Mouse (Mus musculus) macrophage (primary cell): ENCODE results near the gene Nhlh1. TPM values are rescaled to one million over a fixed set of nuclear protein-coding genes. Genes with fewer than 3 reads are reported as not detected.

Experiments used
- H3K27ac ChIP-seq: fragments of 350-480 bp; formaldehyde crosslinking; 2 replicates; pipeline ENCODE4 v1.9.0; 2021
- H3K36me3 ChIP-seq: fragments of 350-480 bp; formaldehyde crosslinking; 2 replicates; pipeline ENCODE4 v1.9.0; 2021; ENCODE audit errors: inconsistent target
- H3K4me3 ChIP-seq: fragments of 350-480 bp; formaldehyde crosslinking; 2 replicates; pipeline ENCODE4 v1.9.0; 2021; ENCODE audit errors: inconsistent target
- H3K79me2 ChIP-seq: fragments of 350-480 bp; formaldehyde crosslinking; 2 replicates; pipeline ENCODE4 v1.9.0; 2021; ENCODE audit errors: inconsistent target
- WGBS: methylation state at CpG from one replicate; pipeline ENCODE4 v1.1.7; 2026; ENCODE audit warnings: inconsistent platforms; ENCODE audit not compliant: missing documents; 5-methylcytosine and 5-hydroxymethylcytosine counted together
- polyA plus RNA-seq: library from polyadenylated mRNA; stranded (reverse); fragments of 250-400 nt; gene quantifications from 3 replicates; pipeline ENCODE4 v1.2.4, GENCODE M21; 2018; ENCODE audit warnings: inconsistent platforms

The Nhlh1 gene
- polyA plus RNA-seq, 1 experiment from 2014 or later, result not detected

GRCm38 (mm10) chr1:172016031-172016430 is 41.3 kb downstream of the Nhlh1 start:
- H3K79me2 ChIP-seq, result no peaks in the 10 kb centered on the region
- 13% methylated on average over 8 of the region's 8 CpGs for WGBS
- no peaks in the 10 kb centered on the region for H3K36me3 ChIP-seq
- H3K4me3 ChIP-seq, result no peak overlapping the region
- no peak overlapping the region for H3K27ac ChIP-seq

GRCm38 (mm10) chr1:172015312-172015939 is 41.9 kb downstream of the Nhlh1 start:
- Histone ChIP-seq H3K4me3 (no peak overlapping the region), H3K27ac (no peak overlapping the region), H3K36me3 (no peaks in the 10 kb centered on the region), H3K79me2 (no peaks in the 10 kb centered on the region)
- 90% methylated on average over 7 of the region's 9 CpGs for WGBS

- H3K27ac ChIP-seq, result no peak overlapping the region
- 94% methylated on average over 9 of the region's 9 CpGs for WGBS
- H3K4me3 ChIP-seq, result no peak overlapping the region
- no peaks in the 10 kb centered on the region for H3K79me2 ChIP-seq
- H3K36me3 ChIP-seq, result no peaks in the 10 kb centered on the region
Observed at GRCm38 (mm10) chr1:172014771-172015170, 42.6 kb downstream of the Nhlh1 start.

- Histone ChIP-seq H3K27ac (no peak overlapping the region), H3K79me2 (no peaks in the 10 kb centered on the region), H3K4me3 (no peak overlapping the region), H3K36me3 (no peaks in the 10 kb centered on the region)
- WGBS, result 40% methylated on average over 5 of the region's 5 CpGs
Observed at GRCm38 (mm10) chr1:172012030-172012429, 45.3 kb downstream of the Nhlh1 start.

GRCm38 (mm10) chr1:172010042-172010824 is 47.1 kb downstream of the Nhlh1 start:
- no peak overlapping the region for H3K4me3 ChIP-seq
- no peaks in the 10 kb centered on the region for H3K79me2 ChIP-seq
- no peaks in the 10 kb centered on the region for H3K36me3 ChIP-seq
- 95% methylated on average over 19 of the region's 20 CpGs for WGBS
- H3K27ac ChIP-seq, result no peak overlapping the region

- H3K36me3 ChIP-seq, result no peaks in the 10 kb centered on the region
- no peak overlapping the region for H3K4me3 ChIP-seq
- no peaks in the 10 kb centered on the region for H3K79me2 ChIP-seq
- no peak overlapping the region for H3K27ac ChIP-seq
- WGBS, result 95% methylated on average over 16 of the region's 21 CpGs
Observed at GRCm38 (mm10) chr1:172009406-172009805, 48.0 kb downstream of the Nhlh1 start.

- Histone ChIP-seq H3K79me2 (no peaks in the 10 kb centered on the region), H3K36me3 (no peaks in the 10 kb centered on the region), H3K4me3 (no peak overlapping the region), H3K27ac (no peak overlapping the region)
- WGBS, result 93% methylated on average over 9 of the region's 9 CpGs
Observed at GRCm38 (mm10) chr1:172008351-172008750, 49.0 kb downstream of the Nhlh1 start.

- no peak overlapping the region for H3K27ac ChIP-seq
- H3K79me2 ChIP-seq, result no peaks in the 10 kb centered on the region
- no peak overlapping the region for H3K4me3 ChIP-seq
- WGBS, result 93% methylated on average over 19 of the region's 21 CpGs
- H3K36me3 ChIP-seq, result no peaks in the 10 kb centered on the region
Observed at GRCm38 (mm10) chr1:172007761-172008160, 49.6 kb downstream of the Nhlh1 start.

Other genes with a start within 250 kb of the Nhlh1 start
- 552 to 1,435 TPM (median 764 TPM) in 3 replicates for gene Cd84, start 217.9 kb downstream of the Nhlh1 start, polyA plus RNA-seq
- 14.1 to 35.5 TPM (median 19.0 TPM) in 3 replicates for gene Gm10521, start 161.9 kb downstream of the Nhlh1 start, polyA plus RNA-seq
- 0.65 to 1.0 TPM (median 0.91 TPM) in 3 replicates for gene Slamf6, start 140.1 kb downstream of the Nhlh1 start, polyA plus RNA-seq
- 0.12 to 0.42 TPM (median 0.30 TPM) in 3 replicates for gene Vangl2, start 29.1 kb downstream of the Nhlh1 start, polyA plus RNA-seq
- gene Copa, start 25.0 kb upstream of the Nhlh1 start, polyA plus RNA-seq, result 141 to 187 TPM (median 150 TPM) in 3 replicates
- gene Ncstn, start 25.2 kb upstream of the Nhlh1 start, polyA plus RNA-seq, result 95.2 to 110 TPM (median 102 TPM) in 3 replicates
- 44.5 to 55.5 TPM (median 48.6 TPM) in 3 replicates for gene Pex19, start 69.2 kb upstream of the Nhlh1 start, polyA plus RNA-seq
- gene Dcaf8, start 90.5 kb upstream of the Nhlh1 start, polyA plus RNA-seq, result 45.9 to 68.0 TPM (median 67.8 TPM) in 3 replicates
- 269 to 545 TPM (median 282 TPM) in 3 replicates for gene Pea15a, start 149.2 kb upstream of the Nhlh1 start, polyA plus RNA-seq
- not detected in 3 replicates for gene Casq1, start 162.3 kb upstream of the Nhlh1 start, polyA plus RNA-seq
- not detected in 3 replicates for gene Atp1a4, start 200.8 kb upstream of the Nhlh1 start, polyA plus RNA-seq
- gene Igsf8, start 204.1 kb upstream of the Nhlh1 start, polyA plus RNA-seq, result 26.8 to 55.6 TPM (median 36.2 TPM) in 3 replicates
- gene Atp1a2, start 240.5 kb upstream of the Nhlh1 start, polyA plus RNA-seq, result not detected in 3 replicates